Mouse (Mus musculus): Measurements from ENCODE around the gene Mrgprg. TPM values are rescaled to one million over a fixed set of nuclear protein-coding genes. Genes with fewer than 3 reads are reported as not detected.

Mrgprg gene
- polyA plus RNA-seq, 1 experiment from 2014 or later, result not detected

DNA sequence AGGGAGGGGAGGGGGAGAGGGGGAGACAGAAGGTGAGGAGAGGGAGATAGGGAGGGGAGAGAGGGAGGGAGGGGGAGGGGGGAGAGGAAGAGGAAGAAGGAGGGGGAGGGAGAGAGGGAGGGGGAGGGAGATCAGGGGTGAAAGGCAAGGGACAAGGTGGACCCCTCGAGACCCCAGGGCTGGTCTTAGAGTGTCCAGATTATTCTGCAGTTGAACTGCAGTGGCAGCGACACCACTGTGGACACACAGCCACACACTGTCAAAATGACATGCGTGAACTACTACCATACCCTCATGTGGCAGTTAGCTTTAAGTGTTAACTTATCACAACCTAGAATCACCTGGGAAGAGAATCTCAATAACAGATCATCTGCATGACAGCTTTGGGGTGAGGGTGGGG is 17.7 kb downstream of the Mrgprg start:
- no peak overlapping the region for H3K4me3 ChIP-seq (replicated peaks; ENCODE audit: low read length)
- H3K27ac ChIP-seq (ENCODE audit: low read length), result no peak overlapping the region
- H3K9me3 ChIP-seq (ENCODE audit: control insufficient read depth, low read length), result no peaks in the 10 kb centered on the region
- H3K4me1 ChIP-seq (replicated peaks; ENCODE audit: control insufficient read depth, insufficient read depth, low read length), result peaks cover 15% of the 10 kb centered on the region
- H3K27me3 ChIP-seq (replicated peaks; ENCODE audit: control insufficient read depth, insufficient read depth, low read length), result no peaks in the 10 kb centered on the region
- no peak overlapping the region for H3K9ac ChIP-seq (replicated peaks; ENCODE audit: low read depth, low read length)
- no peak overlapping the region for H3K4me2 ChIP-seq (ENCODE audit: low read length)
- H3K36me3 ChIP-seq (ENCODE audit: control insufficient read depth, insufficient read depth), result no peaks in the 10 kb centered on the region
- no peak; the same call in 1 of the 2 replicates for ATAC-seq
- 58% methylated on average over 3 of the region's 3 CpGs for WGBS

DNA sequence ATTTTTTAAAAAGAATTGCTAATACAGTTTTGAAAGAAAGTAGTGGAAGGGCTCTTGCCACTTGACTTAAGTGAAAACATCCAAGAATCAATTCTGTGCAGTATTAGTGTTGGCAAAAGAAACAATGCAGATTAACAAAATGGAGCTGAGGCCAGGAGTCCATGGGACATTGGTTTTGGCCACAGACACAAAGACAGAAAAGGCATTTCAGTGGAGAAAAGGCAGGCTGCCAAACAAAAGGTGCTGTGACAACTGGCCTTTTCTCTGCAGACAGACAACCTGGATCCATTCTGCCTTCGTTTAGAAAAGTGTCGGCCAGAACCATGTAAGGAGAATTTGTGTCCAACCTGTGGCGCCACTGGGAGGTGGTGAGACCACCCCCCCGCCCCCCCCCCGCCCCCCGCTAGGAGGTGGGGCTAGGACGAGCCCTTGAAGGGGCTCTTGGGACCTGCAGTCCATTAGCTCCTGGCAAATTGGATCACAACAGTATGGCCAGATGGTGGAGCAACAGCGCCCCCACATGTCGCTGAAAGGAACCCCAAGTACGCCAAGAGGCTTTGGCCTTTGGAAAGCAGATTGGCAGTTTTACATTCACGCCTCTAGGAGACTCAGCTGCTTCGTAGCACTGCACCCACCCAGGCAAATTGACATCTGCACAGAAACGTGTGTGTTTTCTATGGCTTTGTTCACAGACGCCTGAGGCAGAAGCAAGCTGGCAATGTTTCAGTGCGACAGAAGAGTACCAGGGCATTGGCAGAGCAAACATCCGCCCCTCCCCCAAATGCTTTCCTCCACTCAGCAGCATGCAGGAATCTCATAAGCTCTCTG is 18.5 kb downstream of the Mrgprg start:
- Histone ChIP-seq H3K27me3 (replicated peaks; ENCODE audit: control insufficient read depth, insufficient read depth, low read length) (no peaks in the 10 kb centered on the region), H3K9ac (replicated peaks; ENCODE audit: low read depth, low read length) (peak overlapping the region; percentile 39), H3K4me1 (replicated peaks; ENCODE audit: control insufficient read depth, insufficient read depth, low read length) (peaks cover 15% of the 10 kb centered on the region), H3K4me3 (replicated peaks; ENCODE audit: low read length) (peak overlapping the region; percentile 13), H3K9me3 (ENCODE audit: control insufficient read depth, low read length) (no peaks in the 10 kb centered on the region), H3K4me2 (ENCODE audit: low read length) (peak overlapping the region; percentile 40), H3K36me3 (ENCODE audit: control insufficient read depth, insufficient read depth) (no peaks in the 10 kb centered on the region), H3K27ac (ENCODE audit: low read length) (peak overlapping the region; percentile 67)
- peak; percentile 94 for ATAC-seq
- under 1% methylated on average over 16 of the region's 16 CpGs for WGBS

- H3K9me3 ChIP-seq (ENCODE audit: control insufficient read depth, low read length), result no peaks in the 10 kb centered on the region
- H3K4me1 ChIP-seq (replicated peaks; ENCODE audit: control insufficient read depth, insufficient read depth, low read length), result peaks cover 26% of the 10 kb centered on the region
- WGBS, result 22% methylated on average over 2 of the region's 2 CpGs
- H3K4me2 ChIP-seq (ENCODE audit: low read length), result peak overlapping the region; percentile 80
- no peaks in the 10 kb centered on the region for H3K27me3 ChIP-seq (replicated peaks; ENCODE audit: control insufficient read depth, insufficient read depth, low read length)
- ATAC-seq, result peak; percentile 2; the same call in 1 of the 2 replicates
- H3K27ac ChIP-seq (ENCODE audit: low read length), result no peak overlapping the region
- H3K4me3 ChIP-seq (replicated peaks; ENCODE audit: low read length), result peak overlapping the region; percentile 85
- H3K36me3 ChIP-seq (ENCODE audit: control insufficient read depth, insufficient read depth), result no peaks in the 10 kb centered on the region
- peak overlapping the region; percentile 93 for H3K9ac ChIP-seq (replicated peaks; ENCODE audit: low read depth, low read length)
Measured at GRCm38 (mm10) chr7:143740653-143741052, 26.1 kb downstream of the Mrgprg start.

- H3K9ac ChIP-seq (replicated peaks; ENCODE audit: low read depth, low read length), result peak overlapping the region; percentile 93
- 4% methylated on average over 37 of the region's 38 CpGs for WGBS
- H3K4me2 ChIP-seq (ENCODE audit: low read length), result peak overlapping the region; percentile 80
Measured at GRCm38 (mm10) chr7:143739511-143740461, 27.0 kb downstream of the Mrgprg start.

GRCm38 (mm10) chr7:143738601-143739006 is 28.2 kb downstream of the Mrgprg start:
- no peaks in the 10 kb centered on the region for H3K36me3 ChIP-seq (ENCODE audit: control insufficient read depth, insufficient read depth)
- no peaks in the 10 kb centered on the region for H3K27me3 ChIP-seq (replicated peaks; ENCODE audit: control insufficient read depth, insufficient read depth, low read length)
- H3K4me2 ChIP-seq (ENCODE audit: low read length), result peak overlapping the region; percentile 80
- peak overlapping the region; percentile 62 for H3K27ac ChIP-seq (ENCODE audit: low read length)
- H3K9me3 ChIP-seq (ENCODE audit: control insufficient read depth, low read length), result no peaks in the 10 kb centered on the region
- WGBS, result 19% methylated on average over 5 of the region's 5 CpGs
- peaks cover 26% of the 10 kb centered on the region for H3K4me1 ChIP-seq (replicated peaks; ENCODE audit: control insufficient read depth, insufficient read depth, low read length)
- H3K9ac ChIP-seq (replicated peaks; ENCODE audit: low read depth, low read length), result peak overlapping the region; percentile 93
- ATAC-seq, result peak; percentile 43
- H3K4me3 ChIP-seq (replicated peaks; ENCODE audit: low read length), result peak overlapping the region; percentile 85

More at GRCm38 (mm10) chr7:143739511-143740461, 27.0 kb downstream of the Mrgprg start:
- peak; percentile 94 for ATAC-seq
- H3K9me3 ChIP-seq (ENCODE audit: control insufficient read depth, low read length), result no peaks in the 10 kb centered on the region
- H3K27ac ChIP-seq (ENCODE audit: low read length), result peak overlapping the region; percentile 69
- peak overlapping the region; percentile 85 for H3K4me3 ChIP-seq (replicated peaks; ENCODE audit: low read length)
- no peaks in the 10 kb centered on the region for H3K27me3 ChIP-seq (replicated peaks; ENCODE audit: control insufficient read depth, insufficient read depth, low read length)
- peaks cover 26% of the 10 kb centered on the region for H3K4me1 ChIP-seq (replicated peaks; ENCODE audit: control insufficient read depth, insufficient read depth, low read length)
- no peaks in the 10 kb centered on the region for H3K36me3 ChIP-seq (ENCODE audit: control insufficient read depth, insufficient read depth)

DNA sequence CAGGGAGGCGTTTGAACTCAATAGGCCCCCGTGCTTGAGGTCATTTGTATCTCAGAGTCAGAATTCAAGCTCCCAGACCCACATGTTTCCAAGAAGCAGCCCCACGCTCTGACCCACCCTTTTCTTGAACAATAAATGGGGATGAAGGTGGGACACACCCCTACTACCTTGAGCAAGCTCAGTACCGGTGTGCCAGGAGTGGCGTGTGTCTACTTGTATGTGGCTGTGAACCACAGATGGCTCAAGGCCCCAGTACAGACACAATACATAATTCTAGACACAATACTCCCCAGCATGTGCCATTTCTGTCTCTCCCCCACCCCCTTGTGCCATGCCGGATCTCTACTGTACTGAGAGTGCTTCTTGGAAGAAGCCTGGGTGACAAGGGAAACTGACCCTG is 28.6 kb downstream of the Mrgprg start:
- H3K4me3 ChIP-seq (replicated peaks; ENCODE audit: low read length), result peak overlapping the region; percentile 85
- no peaks in the 10 kb centered on the region for H3K27me3 ChIP-seq (replicated peaks; ENCODE audit: control insufficient read depth, insufficient read depth, low read length)
- no peaks in the 10 kb centered on the region for H3K36me3 ChIP-seq (ENCODE audit: control insufficient read depth, insufficient read depth)
- H3K9me3 ChIP-seq (ENCODE audit: control insufficient read depth, low read length), result no peaks in the 10 kb centered on the region
- H3K4me1 ChIP-seq (replicated peaks; ENCODE audit: control insufficient read depth, insufficient read depth, low read length), result peaks cover 26% of the 10 kb centered on the region
- H3K27ac ChIP-seq (ENCODE audit: low read length), result peak overlapping the region; percentile 62
- ATAC-seq, result peak; percentile 29
- 51% methylated on average over 6 of the region's 6 CpGs for WGBS
- H3K9ac ChIP-seq (replicated peaks; ENCODE audit: low read depth, low read length), result peak overlapping the region; percentile 93
- H3K4me2 ChIP-seq (ENCODE audit: low read length), result peak overlapping the region; percentile 80

- no peak overlapping the region for H3K9ac ChIP-seq (replicated peaks; ENCODE audit: low read depth, low read length)
- H3K4me2 ChIP-seq (ENCODE audit: low read length), result no peak overlapping the region
- no peaks in the 10 kb centered on the region for H3K27me3 ChIP-seq (replicated peaks; ENCODE audit: control insufficient read depth, insufficient read depth, low read length)
- no peak overlapping the region for H3K27ac ChIP-seq (ENCODE audit: low read length)
- no peaks in the 10 kb centered on the region for H3K36me3 ChIP-seq (ENCODE audit: control insufficient read depth, insufficient read depth)
- no peak for ATAC-seq
- peaks cover 14% of the 10 kb centered on the region for H3K4me1 ChIP-seq (replicated peaks; ENCODE audit: control insufficient read depth, insufficient read depth, low read length)
- H3K9me3 ChIP-seq (ENCODE audit: control insufficient read depth, low read length), result no peaks in the 10 kb centered on the region
- WGBS, result 88% methylated on average over 4 of the region's 4 CpGs
- H3K4me3 ChIP-seq (replicated peaks; ENCODE audit: low read length), result no peak overlapping the region
Measured at GRCm38 (mm10) chr7:143733746-143734145, 33.0 kb downstream of the Mrgprg start.

GRCm38 (mm10) chr7:143729886-143730285 is 36.9 kb downstream of the Mrgprg start:
- Histone ChIP-seq H3K36me3 (ENCODE audit: control insufficient read depth, insufficient read depth) (no peaks in the 10 kb centered on the region), H3K4me2 (ENCODE audit: low read length) (no peak overlapping the region), H3K4me1 (replicated peaks; ENCODE audit: control insufficient read depth, insufficient read depth, low read length) (no peaks in the 10 kb centered on the region), H3K27ac (ENCODE audit: low read length) (no peak overlapping the region), H3K9me3 (ENCODE audit: control insufficient read depth, low read length) (no peaks in the 10 kb centered on the region), H3K27me3 (replicated peaks; ENCODE audit: control insufficient read depth, insufficient read depth, low read length) (no peaks in the 10 kb centered on the region), H3K9ac (replicated peaks; ENCODE audit: low read depth, low read length) (no peak overlapping the region), H3K4me3 (replicated peaks; ENCODE audit: low read length) (no peak overlapping the region)
- no peak for ATAC-seq
- WGBS, result 84% methylated on average over 10 of the region's 10 CpGs

DNA sequence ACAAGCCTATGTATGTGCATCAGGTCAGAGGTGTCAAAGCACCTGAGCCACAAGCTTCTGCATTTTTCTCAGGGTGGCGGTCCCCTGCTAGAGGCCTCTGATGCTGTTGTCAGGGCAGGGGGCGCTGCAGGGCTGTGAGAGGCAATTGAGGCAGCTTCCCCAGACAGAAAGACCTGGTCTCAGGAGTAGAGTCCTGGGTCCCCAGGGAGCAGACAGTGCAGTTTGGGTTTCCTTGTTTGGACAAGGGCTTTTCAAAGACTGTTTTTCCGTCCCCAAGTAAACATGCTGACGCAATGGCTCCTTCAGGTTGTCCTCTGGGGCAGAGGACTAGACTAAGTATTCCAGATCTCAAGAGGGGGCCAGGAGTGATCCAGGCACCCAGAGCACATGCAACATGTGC is 40.4 kb downstream of the Mrgprg start:
- WGBS, result 82% methylated on average over 4 of the region's 4 CpGs
- peaks cover 11% of the 10 kb centered on the region; the same call in 1 of the 2 replicates for H3K4me1 ChIP-seq (replicated peaks; ENCODE audit: control insufficient read depth, insufficient read depth, low read length)
- H3K36me3 ChIP-seq (ENCODE audit: control insufficient read depth, insufficient read depth), result no peaks in the 10 kb centered on the region
- H3K4me3 ChIP-seq (replicated peaks; ENCODE audit: low read length), result no peak overlapping the region
- H3K4me2 ChIP-seq (ENCODE audit: low read length), result no peak overlapping the region
- no peaks in the 10 kb centered on the region for H3K9me3 ChIP-seq (ENCODE audit: control insufficient read depth, low read length)
- no peak overlapping the region for H3K27ac ChIP-seq (ENCODE audit: low read length)
- H3K9ac ChIP-seq (replicated peaks; ENCODE audit: low read depth, low read length), result no peak overlapping the region
- ATAC-seq, result no peak
- no peaks in the 10 kb centered on the region for H3K27me3 ChIP-seq (replicated peaks; ENCODE audit: control insufficient read depth, insufficient read depth, low read length)
